Comparison of ENCODE assay signal across 23 mouse cellular contexts in genomic region chr17:10031033-10031432, GRCm38 (mm10).
"Had no signal": no experiment of that assay in that cellular context is flagged by ENCODE, and none has a peak within 500 bp of the region (broad histone marks: within the 10 kb centered on the region; RNA-seq: fewer than 3 reads in every experiment).

No protein-coding gene starts in this region.

- ATAC-seq: liver, postnatal 0 days; lung, postnatal 0 days; midbrain, embryonic 15.5 days had no signal

- H3K27me3 ChIP-seq: limb, embryonic 12.5 days; limb, embryonic 15.5 days; midbrain, embryonic 15.5 days had no signal

- H3K9ac ChIP-seq: limb, embryonic 12.5 days; limb, embryonic 15.5 days; liver, embryonic 14.5 days; liver, postnatal 0 days; lung, embryonic 14.5 days; midbrain, embryonic 15.5 days had no signal

- H3K27ac ChIP-seq: layer of hippocampus, adult 2 months; limb, embryonic 12.5 days; limb, embryonic 15.5 days; liver, embryonic 14.5 days; macrophage; midbrain, embryonic 15.5 days; stomach, postnatal 0 days had no signal

- H3K9me3 ChIP-seq: limb, embryonic 12.5 days; limb, embryonic 15.5 days; midbrain, embryonic 15.5 days had no signal

- H3K4me3 ChIP-seq: layer of hippocampus, adult 2 months; limb, embryonic 12.5 days; limb, embryonic 15.5 days; midbrain, embryonic 15.5 days; myocyte had no signal

- H3K4me1 ChIP-seq: limb, embryonic 12.5 days; limb, embryonic 15.5 days; midbrain, embryonic 15.5 days had no signal

- H3K4me2 ChIP-seq: limb, embryonic 12.5 days; limb, embryonic 15.5 days; liver, embryonic 11.5 days; lung, embryonic 14.5 days; midbrain, embryonic 15.5 days had no signal

- H3K36me3 ChIP-seq: limb, embryonic 12.5 days; limb, embryonic 15.5 days; midbrain, embryonic 15.5 days had no signal

- DNase-seq: kidney, adult 11 months; kidney, adult 9 months; kidney, postnatal 25 days; layer of hippocampus, adult 9-11 months; left cerebral cortex, postnatal 4 days; liver, postnatal 0 days; lung, embryonic 14.5 days; right cerebral cortex, adult 18-20 months; right cerebral cortex, postnatal 14 days; right cerebral cortex, postnatal 4 days; thymus, adult 2 months; thymus, postnatal 14 days; thymus, postnatal 4 days had no signal
